Mouse (Mus musculus) inflammation-experienced regulatory T-cells, adult 6 months (primary cell): ENCODE results near the gene Spata1. TPM values are rescaled to one million over a fixed set of nuclear protein-coding genes. Genes with fewer than 3 reads are reported as not detected.

ENCODE experiments used
- ATAC-seq: one replicate; pipeline ENCODE4 v1.8.0; 2017
- polyA plus RNA-seq, 3 experiments: library from polyadenylated mRNA; unstranded; fragments of 100-300 nt; shearing (Covaris generic); gene quantifications; one replicate each; pipeline ENCODE4 v1.2.1; 2017

Gene Spata1
- polyA plus RNA-seq = 10 to 100 TPM in 1 of 3 experiments, 1 to 10 TPM in 2; 7.9 to 10.4 (median 9.6) TPM

GRCm38 (mm10) chr3:146499431-146500002 is at the start of gene Spata1, which contains the start of gene Gng5:
Gene Spata1, minus strand, starts transcription at chr3:146499753.
Gene Gng5, plus strand, starts transcription at chr3:146499807.
- ATAC-seq = peak; percentile 66

GRCm38 (mm10) chr3:146543632-146544031 is 44.1 kb upstream of the Spata1 start:
- ATAC-seq = no peak

GRCm38 (mm10) chr3:146540521-146541273 is 41.1 kb upstream of the Spata1 start:
- no peak for ATAC-seq

GRCm38 (mm10) chr3:146534986-146535385 is 35.4 kb upstream of the Spata1 start:
- ATAC-seq = no peak

- no peak for ATAC-seq
These were observed 28.8 kb upstream of the Spata1 start for GRCm38 (mm10) chr3:146528335-146528734.

GRCm38 (mm10) chr3:146521652-146522020 is 22.1 kb upstream of the Spata1 start:
- ATAC-seq = peak; percentile 2

GRCm38 (mm10) chr3:146520798-146521651 is 21.5 kb upstream of the Spata1 start, which contains the start of gene Rpf1:
Gene Rpf1, minus strand, starts transcription at chr3:146521429.
- ATAC-seq = peak; percentile 97

GRCm38 (mm10) chr3:146520226-146520797 is 20.8 kb upstream of the Spata1 start:
- peak; percentile 13 for ATAC-seq

- no peak for ATAC-seq
These were observed 7.2 kb upstream of the Spata1 start for GRCm38 (mm10) chr3:146506711-146507110.

GRCm38 (mm10) chr3:146501601-146502123 is 2.1 kb upstream of the Spata1 start:
- ATAC-seq = no peak

GRCm38 (mm10) chr3:146500810-146501201 is 1.3 kb upstream of the Spata1 start:
- ATAC-seq = peak; percentile 16

GRCm38 (mm10) chr3:146500003-146500809 is 653 bp upstream of the Spata1 start:
- ATAC-seq = peak; percentile 53

- ATAC-seq = peak; percentile 22
These were observed 564 bp downstream of the Spata1 start for GRCm38 (mm10) chr3:146498989-146499388.

- no peak for ATAC-seq
These were observed 4.6 kb downstream of the Spata1 start for GRCm38 (mm10) chr3:146494941-146495340.

- ATAC-seq = no peak
These were observed 13.1 kb downstream of the Spata1 start for GRCm38 (mm10) chr3:146486464-146486863.

GRCm38 (mm10) chr3:146482044-146482443 is 17.5 kb downstream of the Spata1 start:
- no peak for ATAC-seq

GRCm38 (mm10) chr3:146474428-146474827 is 25.1 kb downstream of the Spata1 start:
- no peak for ATAC-seq

- no peak for ATAC-seq
These were observed 25.8 kb downstream of the Spata1 start for GRCm38 (mm10) chr3:146473741-146474140.

GRCm38 (mm10) chr3:146472657-146473056 is 26.9 kb downstream of the Spata1 start:
- no peak for ATAC-seq

- ATAC-seq = no peak
These were observed 30.3 kb downstream of the Spata1 start for GRCm38 (mm10) chr3:146469226-146469625.

- no peak for ATAC-seq
These were observed 36.6 kb downstream of the Spata1 start for GRCm38 (mm10) chr3:146462939-146463338.

- ATAC-seq = no peak
These were observed 48.2 kb downstream of the Spata1 start for GRCm38 (mm10) chr3:146451375-146451774.
